Mouse (Mus musculus): ENCODE measurements around the gene Lsm8. TPM values are rescaled to one million over a fixed set of nuclear protein-coding genes. Genes with fewer than 3 reads are reported as not detected.
A peak's percentile ranks its signal among the peaks of the same experiment; 100 is the strongest.
"Not testable (repeated sequence)": the region's sequence is repeated elsewhere in the genome, so short reads cannot be mapped to it uniquely, and the experiment has no call there.

Gene Lsm8
- polyA plus RNA-seq (2012; rRNA removed), result 44.3 and 45.5 TPM in 2 replicates

GRCm38 (mm10) chr6:18848051-18848701 is at the start of gene Lsm8:
Gene Lsm8 (plus strand): TSS chr6:18848579.
- Histone ChIP-seq H3K4me1 (ENCODE audit: control insufficient read depth, insufficient read depth, low read length) (peaks cover 2% of the 10 kb centered on the region; the same call in 1 of the 2 replicates), H3K4me3 (ENCODE audit: insufficient read depth, low read length) (peak within 1 kb of the TSS; percentile 52), H3K27ac (ENCODE audit: insufficient read depth, low read length) (peak within 1 kb of the TSS; percentile 48; the same call in 1 of the 2 replicates)
- TF ChIP-seq POLR2A (IDR thresholded peaks at IDR 0.05; ENCODE audit: extremely low read depth, insufficient read depth, low read length) (peak; percentile 80), CTCF (IDR thresholded peaks at IDR 0.05; ENCODE audit: extremely low read depth, insufficient read depth, low read length) (no peak)

- TF ChIP-seq CTCF (IDR thresholded peaks at IDR 0.05; ENCODE audit: extremely low read depth, insufficient read depth, low read length) (no peak), POLR2A (IDR thresholded peaks at IDR 0.05; ENCODE audit: extremely low read depth, insufficient read depth, low read length) (no peak)
- no peaks in the 10 kb centered on the region for H3K4me1 ChIP-seq (ENCODE audit: control insufficient read depth, insufficient read depth, low read length)
- no peak overlapping the region for H3K4me3 ChIP-seq (ENCODE audit: insufficient read depth, low read length)
- no peak overlapping the region for H3K27ac ChIP-seq (ENCODE audit: insufficient read depth, low read length)
These were observed 47.4 kb upstream of the Lsm8 start for GRCm38 (mm10) chr6:18800869-18801511.

GRCm38 (mm10) chr6:18812623-18813022 is 35.8 kb upstream of the Lsm8 start:
- no peak overlapping the region for H3K4me3 ChIP-seq (ENCODE audit: insufficient read depth, low read length)
- no peak overlapping the region for H3K27ac ChIP-seq (ENCODE audit: insufficient read depth, low read length)
- TF ChIP-seq CTCF (IDR thresholded peaks at IDR 0.05; ENCODE audit: extremely low read depth, insufficient read depth, low read length), result no peak
- TF ChIP-seq POLR2A (IDR thresholded peaks at IDR 0.05; ENCODE audit: extremely low read depth, insufficient read depth, low read length), result no peak
- no peaks in the 10 kb centered on the region; the same call in 1 of the 2 replicates for H3K4me1 ChIP-seq (ENCODE audit: control insufficient read depth, insufficient read depth, low read length)

- no peaks in the 10 kb centered on the region; the same call in 1 of the 2 replicates for H3K4me1 ChIP-seq (ENCODE audit: control insufficient read depth, insufficient read depth, low read length)
- H3K27ac ChIP-seq (ENCODE audit: insufficient read depth, low read length), result no peak overlapping the region
- H3K4me3 ChIP-seq (ENCODE audit: insufficient read depth, low read length), result no peak overlapping the region
- no peak for TF ChIP-seq CTCF (IDR thresholded peaks at IDR 0.05; ENCODE audit: extremely low read depth, insufficient read depth, low read length)
- no peak for TF ChIP-seq POLR2A (IDR thresholded peaks at IDR 0.05; ENCODE audit: extremely low read depth, insufficient read depth, low read length)
These were observed 32.8 kb upstream of the Lsm8 start for GRCm38 (mm10) chr6:18815606-18816005.

GRCm38 (mm10) chr6:18819343-18819742 is 29.0 kb upstream of the Lsm8 start:
- Histone ChIP-seq H3K4me3 (ENCODE audit: insufficient read depth, low read length) (no peak overlapping the region), H3K27ac (ENCODE audit: insufficient read depth, low read length) (no peak overlapping the region), H3K4me1 (ENCODE audit: control insufficient read depth, insufficient read depth, low read length) (no peaks in the 10 kb centered on the region; the same call in 1 of the 2 replicates)
- no peak for TF ChIP-seq POLR2A (IDR thresholded peaks at IDR 0.05; ENCODE audit: extremely low read depth, insufficient read depth, low read length)
- TF ChIP-seq CTCF (IDR thresholded peaks at IDR 0.05; ENCODE audit: extremely low read depth, insufficient read depth, low read length), result peak; percentile 64; the same call in 1 of the 2 replicates

- TF ChIP-seq POLR2A (IDR thresholded peaks at IDR 0.05; ENCODE audit: extremely low read depth, insufficient read depth, low read length) (no peak), CTCF (IDR thresholded peaks at IDR 0.05; ENCODE audit: extremely low read depth, insufficient read depth, low read length) (no peak)
- Histone ChIP-seq H3K4me3 (ENCODE audit: insufficient read depth, low read length) (no peak overlapping the region), H3K4me1 (ENCODE audit: control insufficient read depth, insufficient read depth, low read length) (no peaks in the 10 kb centered on the region; the same call in 1 of the 2 replicates), H3K27ac (ENCODE audit: insufficient read depth, low read length) (no peak overlapping the region)
These were observed 28.1 kb upstream of the Lsm8 start for GRCm38 (mm10) chr6:18820246-18820645.

GRCm38 (mm10) chr6:18822812-18823211 is 25.6 kb upstream of the Lsm8 start:
- H3K4me1 ChIP-seq (ENCODE audit: control insufficient read depth, insufficient read depth, low read length), result no peaks in the 10 kb centered on the region
- no peak overlapping the region for H3K27ac ChIP-seq (ENCODE audit: insufficient read depth, low read length)
- H3K4me3 ChIP-seq (ENCODE audit: insufficient read depth, low read length), result no peak overlapping the region
- TF ChIP-seq POLR2A (IDR thresholded peaks at IDR 0.05; ENCODE audit: extremely low read depth, insufficient read depth, low read length) (no peak), CTCF (IDR thresholded peaks at IDR 0.05; ENCODE audit: extremely low read depth, insufficient read depth, low read length) (no peak)

GRCm38 (mm10) chr6:18832958-18833357 is 15.4 kb upstream of the Lsm8 start:
- no peak overlapping the region for H3K4me3 ChIP-seq (ENCODE audit: insufficient read depth, low read length)
- TF ChIP-seq POLR2A (IDR thresholded peaks at IDR 0.05; ENCODE audit: extremely low read depth, insufficient read depth, low read length) (no peak), CTCF (IDR thresholded peaks at IDR 0.05; ENCODE audit: extremely low read depth, insufficient read depth, low read length) (no peak)
- no peaks in the 10 kb centered on the region; the same call in 1 of the 2 replicates for H3K4me1 ChIP-seq (ENCODE audit: control insufficient read depth, insufficient read depth, low read length)
- no peak overlapping the region for H3K27ac ChIP-seq (ENCODE audit: insufficient read depth, low read length)

- H3K4me3 ChIP-seq (ENCODE audit: insufficient read depth, low read length); H3K27ac ChIP-seq (ENCODE audit: insufficient read depth, low read length); H3K4me1 ChIP-seq (ENCODE audit: control insufficient read depth, insufficient read depth, low read length): not testable (repeated sequence)
These were observed 3.9 kb upstream of the Lsm8 start for GRCm38 (mm10) chr6:18844529-18844928.

GRCm38 (mm10) chr6:18845571-18845970 is 2.8 kb upstream of the Lsm8 start:
- not testable (repeated sequence) for H3K27ac ChIP-seq (ENCODE audit: insufficient read depth, low read length); H3K4me1 ChIP-seq (ENCODE audit: control insufficient read depth, insufficient read depth, low read length); H3K4me3 ChIP-seq (ENCODE audit: insufficient read depth, low read length)
